Comparison of ENCODE assay signal across 23 mouse cellular contexts in the genomic region with DNA sequence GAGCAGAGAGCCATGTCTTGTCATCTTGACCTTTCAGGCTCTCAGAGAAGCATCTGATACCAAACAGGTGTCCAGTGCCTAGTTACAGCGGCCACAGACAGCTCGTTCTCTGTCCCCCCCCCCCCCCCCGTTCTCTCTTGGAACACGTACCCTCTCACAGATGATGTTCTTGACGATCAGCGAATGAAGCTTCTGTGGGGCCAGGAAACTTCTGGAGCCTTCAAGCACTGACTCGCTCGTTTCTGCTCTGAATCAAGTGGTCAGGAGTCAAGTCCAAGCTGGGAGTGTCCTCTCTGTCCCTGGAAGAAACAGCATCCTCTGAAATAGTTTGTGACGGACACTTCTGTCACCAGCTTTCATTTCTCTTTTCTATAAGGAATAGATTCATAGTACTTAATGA.
DNase-seq lines count a peak whose midpoint lies in the region; TF ChIP-seq lines count a peak whose summit lies in the region.
"Had no signal": no experiment of that assay in that cellular context is flagged by ENCODE, and none has a peak within 500 bp of the region (broad histone marks: within the 10 kb centered on the region; RNA-seq: fewer than 3 reads in every experiment).

No protein-coding gene starts in this region.

- no peak for TF ChIP-seq RAD21 in CH12.LX (IDR thresholded peaks at IDR 0.05; ENCODE audit: low read depth, low read length)

- TF ChIP-seq POLR2A in CH12.LX (IDR thresholded peaks at IDR 0.05; ENCODE audit: low read depth, low read length): no peak

- peaks cover 5% of the 10 kb centered on the region for H3K9me3 ChIP-seq in CH12.LX (replicated peaks; ENCODE audit: low read length)
- no peaks in the 10 kb centered on the region for H3K9me3 ChIP-seq in heart, embryonic 10.5 days
- H3K9me3 ChIP-seq: embryonic facial prominence, embryonic 15.5 days; forebrain, embryonic 12.5 days; G1E had no signal

- H3K4me1 ChIP-seq in CH12.LX (ENCODE audit: control insufficient read depth in 1 of 2, insufficient read depth in 2 of 2): no peaks in the 10 kb centered on the region
- no peaks in the 10 kb centered on the region for H3K4me1 ChIP-seq in heart, embryonic 10.5 days
- H3K4me1 ChIP-seq: embryonic facial prominence, embryonic 13.5 days; embryonic facial prominence, embryonic 15.5 days; forebrain, embryonic 10.5 days had no signal

- H3K79me2 ChIP-seq in CH12.LX (replicated peaks; ENCODE audit: control insufficient read depth, extremely low read depth, insufficient read depth, poor library complexity, severe bottlenecking): no peaks in the 10 kb centered on the region

- no peaks in the 10 kb centered on the region for H3K36me3 ChIP-seq in CH12.LX (replicated peaks in 1 of 2; ENCODE audit: control insufficient read depth in 1 of 2, insufficient read depth in 1 of 2, low read length in 1 of 2)
- no peaks in the 10 kb centered on the region for H3K36me3 ChIP-seq in heart, embryonic 10.5 days
- H3K36me3 ChIP-seq: embryonic facial prominence, embryonic 13.5 days; embryonic facial prominence, embryonic 15.5 days; forebrain, embryonic 10.5 days; forebrain, embryonic 12.5 days; G1E had no signal

- peak overlapping the region; percentile 52 for H3K4me2 ChIP-seq in CH12.LX (ENCODE audit: insufficient read depth, low read depth, poor library complexity, severe bottlenecking)
- H3K4me2 ChIP-seq: embryonic facial prominence, embryonic 13.5 days; embryonic facial prominence, embryonic 15.5 days; forebrain, embryonic 12.5 days had no signal

- H3K27me3 ChIP-seq in CH12.LX (replicated peaks): no peaks in the 10 kb centered on the region
- H3K27me3 ChIP-seq in heart, embryonic 10.5 days (ENCODE audit: insufficient read depth, poor library complexity, severe bottlenecking): no peaks in the 10 kb centered on the region; the same call in 1 of the 2 replicates
- H3K27me3 ChIP-seq: embryonic facial prominence, embryonic 13.5 days; embryonic facial prominence, embryonic 15.5 days; forebrain, embryonic 12.5 days; Patski had no signal

- intact Hi-C loops in gastrocnemius, adult 2 months (cut with DNase I): no loop called here
- intact Hi-C loops in gastrocnemius, postnatal 14 days (cut with DNase I; ENCODE audit: low total_unique reads): no loop called here

- WGBS in heart, embryonic 10.5 days: 62% methylated on average over 9 of the region's 9 CpGs

- no peak overlapping the region for H3K9ac ChIP-seq in CH12.LX (ENCODE audit: insufficient read depth, low read depth)
- H3K9ac ChIP-seq: embryonic facial prominence, embryonic 13.5 days; embryonic facial prominence, embryonic 15.5 days; forebrain, embryonic 12.5 days had no signal

- peak overlapping the region; percentile 60 for H3K4me3 ChIP-seq in gastrocnemius, adult 2 months
- H3K4me3 ChIP-seq in CH12.LX (replicated peaks in 1 of 3; ENCODE audit: low read depth in 2 of 3, low read length in 2 of 3, poor library complexity in 1 of 3): no peak overlapping the region
- H3K4me3 ChIP-seq in heart, embryonic 10.5 days: no peak overlapping the region
- H3K4me3 ChIP-seq: embryonic facial prominence, embryonic 13.5 days; embryonic facial prominence, embryonic 15.5 days; erythroblast, embryonic 14.5 days; forebrain, embryonic 10.5 days; forebrain, embryonic 12.5 days had no signal

- dilution Hi-C loops in CH12.LX (cut with MboI; ENCODE audit: extremely low pct_ligation_motif_present, extremely low pct_unique_long_range_greater_than_20kb, low sequenced_read_pairs): no loop called here

- in situ Hi-C loops in CH12.LX (cut with MboI; ENCODE audit: low pct_ligation_motif_present, low pct_unique_long_range_greater_than_20kb, low sequenced_read_pairs): no loop called here

- DNase-seq in gastrocnemius, adult 2 months: peak; percentile 67
- no peak for DNase-seq in gastrocnemius, postnatal 14 days
- no peak for DNase-seq in CH12.LX (ENCODE audit: extremely low read depth)
- DNase-seq in gastrocnemius, postnatal 25 days: peak; percentile 49
- DNase-seq in skeletal muscle tissue, adult 2 months (ENCODE audit: low read depth, low spot score): peak; percentile 91
- DNase-seq in heart, embryonic 10.5 days (ENCODE audit: low spot score): no peak
- no peak for DNase-seq in cerebellum, postnatal 4 days (ENCODE audit: low spot score in 2 of 2)
- DNase-seq: adrenal gland, adult 8-10 months; adrenal gland, postnatal 14 days; adrenal gland, postnatal 36 days; cerebellum, adult 11-12 months; cerebellum, adult 2 months; cerebellum, adult 9-10 months; cerebellum, postnatal 10 days; cerebellum, postnatal 25 days; embryo, embryonic 11 days had no signal

- H3K27ac ChIP-seq in gastrocnemius, adult 2 months: peak overlapping the region; percentile 90
- no peak overlapping the region for H3K27ac ChIP-seq in CH12.LX (ENCODE audit: insufficient read depth, low read depth)
- no peak overlapping the region for H3K27ac ChIP-seq in heart, embryonic 10.5 days
- H3K27ac ChIP-seq: embryonic facial prominence, embryonic 13.5 days; embryonic facial prominence, embryonic 15.5 days; forebrain, embryonic 10.5 days; forebrain, embryonic 12.5 days had no signal

- no peak for TF ChIP-seq EP300 in CH12.LX (IDR thresholded peaks at IDR 0.05; ENCODE audit: low read length)

- no peak for TF ChIP-seq CTCF in gastrocnemius, adult 2 months (IDR thresholded peaks at IDR 0.05)
- TF ChIP-seq CTCF in CH12.LX (conservative IDR thresholded peaks at IDR 0.05 in 1 of 2, IDR thresholded peaks at IDR 0.05 in 1 of 2; ENCODE audit: low read depth in 2 of 2, low read length in 2 of 2): no peak

TF ChIP-seq in CH12.LX, 34 proteins besides CTCF, POLR2A, EP300 and RAD21:
- TF ChIP-seq NRF1 (IDR thresholded peaks at IDR 0.05; ENCODE audit: low read depth, low read length) (no peak), CHD2 (IDR thresholded peaks at IDR 0.05; ENCODE audit: low read length) (no peak), ZMIZ1 (IDR thresholded peaks at IDR 0.05; ENCODE audit: low read depth, low read length) (no peak), ZNF384 (IDR thresholded peaks at IDR 0.05; ENCODE audit: low read depth, low read length) (no peak), JUND (conservative IDR thresholded peaks at IDR 0.05; ENCODE audit: low read depth, low read length) (no peak), USF1 (IDR thresholded peaks at IDR 0.05; ENCODE audit: low read depth, low read length) (no peak), SMC3 (IDR thresholded peaks at IDR 0.05; ENCODE audit: low read depth, low read length) (no peak), UBTF (IDR thresholded peaks at IDR 0.05; ENCODE audit: low read depth, low read length) (no peak), JUN (IDR thresholded peaks at IDR 0.05; ENCODE audit: insufficient read depth, low read depth, low read length) (no peak), HCFC1 (IDR thresholded peaks at IDR 0.05; ENCODE audit: low read depth, low read length) (no peak)

Comparison
In these comparisons a context has a peak if more than half of its experiments do, and no peak if none do; other contexts are left out.
1. DNase-seq: peak in gastrocnemius, adult 2 months (single experiment), gastrocnemius, postnatal 25 days (single experiment) and skeletal muscle tissue, adult 2 months (single experiment); none in gastrocnemius, postnatal 14 days (single experiment), CH12.LX (single experiment), heart, embryonic 10.5 days (single experiment) and cerebellum, postnatal 4 days (0 of 2).